Mouse (Mus musculus) neural tube, embryonic 10.5 days (tissue): ENCODE data around the gene Btnl10.
"Not testable (repeated sequence)": the region's sequence is repeated elsewhere in the genome, so short reads cannot be mapped to it uniquely, and the experiment has no call there.

ENCODE experiments used
- DNase-seq: peaks from one replicate; pipeline ENCODE4 v3.0.0-alpha.2; 2017; ENCODE audit warnings: low spot score; ENCODE audit errors: extremely low spot score

Btnl10 gene

DNA sequence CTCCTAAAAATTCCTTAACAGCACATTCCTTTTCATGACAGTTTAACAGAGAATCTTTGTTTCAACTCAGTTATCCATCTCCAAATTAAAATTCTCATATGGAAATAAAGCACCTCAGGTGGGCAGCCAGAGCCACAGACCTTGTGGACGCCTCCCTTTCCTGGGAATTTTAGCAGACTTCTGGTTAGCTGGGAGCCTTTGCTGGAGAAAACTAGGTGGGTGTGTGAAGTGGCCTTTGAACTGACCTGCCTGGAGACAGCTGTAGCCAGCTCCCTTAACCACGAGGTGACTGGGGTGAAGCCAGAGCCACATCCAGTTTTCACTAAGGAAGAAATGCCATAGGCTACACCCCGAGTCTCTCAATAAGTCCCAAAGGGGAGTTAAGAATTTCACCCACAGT, 11.9 kb downstream of the Btnl10 start:
- DNase-seq = no peak

DNA sequence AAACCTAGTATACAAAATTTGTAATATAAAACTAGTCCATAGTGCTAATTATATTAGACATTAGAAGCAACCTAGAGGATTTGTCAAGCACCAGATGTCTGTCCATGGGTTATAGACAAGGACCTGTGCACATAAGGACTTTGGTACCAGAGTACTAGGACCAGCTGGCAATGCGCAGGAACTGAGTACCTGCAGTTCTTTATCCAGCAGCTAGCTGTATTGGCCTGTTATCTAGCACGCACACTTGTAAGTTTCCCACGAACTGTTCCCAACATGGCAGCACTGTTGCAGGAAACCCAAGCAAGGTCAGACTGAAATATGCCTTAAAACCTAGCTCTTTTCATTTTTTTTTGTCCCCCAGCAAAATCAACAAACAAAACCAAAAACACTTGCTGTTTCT, 12.5 kb downstream of the Btnl10 start:
- DNase-seq = no peak

DNA sequence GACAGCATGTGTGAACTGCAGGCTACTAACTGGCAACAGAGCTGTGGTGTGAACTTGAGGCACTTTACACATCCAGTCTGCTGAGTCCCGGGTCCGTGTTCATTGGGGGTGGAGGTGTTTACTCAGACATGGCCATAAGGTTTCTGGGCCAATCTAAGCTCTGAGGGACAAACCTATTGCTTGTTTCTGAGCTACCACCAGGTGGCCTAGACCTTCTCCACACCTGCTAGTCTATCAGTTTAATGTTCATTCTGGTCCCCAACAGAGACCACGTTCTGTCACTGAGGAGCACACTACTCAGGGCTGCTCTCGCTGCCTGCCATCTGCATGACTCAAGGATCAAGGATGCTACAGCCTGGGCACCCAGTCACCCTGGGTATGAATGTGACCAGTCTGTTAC, 13.9 kb downstream of the Btnl10 start:
- DNase-seq = no peak

DNA sequence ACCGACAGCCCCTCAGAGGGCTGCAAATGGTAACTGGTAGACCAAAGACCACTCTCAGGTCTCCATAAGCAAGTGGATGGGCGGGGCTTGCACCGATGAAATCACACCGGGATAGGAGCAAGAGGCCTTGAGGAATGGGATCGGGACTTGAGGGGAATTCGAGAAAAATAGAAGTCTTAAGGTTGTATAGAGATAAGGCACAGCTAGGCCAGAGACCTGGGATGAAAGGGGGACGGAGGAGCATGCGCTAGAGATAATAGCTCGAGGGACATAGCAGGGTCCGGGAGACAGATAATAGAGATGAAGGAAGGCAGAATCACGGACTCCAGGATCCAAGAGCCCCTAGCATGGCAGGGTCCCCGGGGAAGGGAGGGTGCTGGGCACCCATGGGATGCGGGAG, 20.2 kb downstream of the Btnl10 start:
- DNase-seq = peak; percentile 44

DNA sequence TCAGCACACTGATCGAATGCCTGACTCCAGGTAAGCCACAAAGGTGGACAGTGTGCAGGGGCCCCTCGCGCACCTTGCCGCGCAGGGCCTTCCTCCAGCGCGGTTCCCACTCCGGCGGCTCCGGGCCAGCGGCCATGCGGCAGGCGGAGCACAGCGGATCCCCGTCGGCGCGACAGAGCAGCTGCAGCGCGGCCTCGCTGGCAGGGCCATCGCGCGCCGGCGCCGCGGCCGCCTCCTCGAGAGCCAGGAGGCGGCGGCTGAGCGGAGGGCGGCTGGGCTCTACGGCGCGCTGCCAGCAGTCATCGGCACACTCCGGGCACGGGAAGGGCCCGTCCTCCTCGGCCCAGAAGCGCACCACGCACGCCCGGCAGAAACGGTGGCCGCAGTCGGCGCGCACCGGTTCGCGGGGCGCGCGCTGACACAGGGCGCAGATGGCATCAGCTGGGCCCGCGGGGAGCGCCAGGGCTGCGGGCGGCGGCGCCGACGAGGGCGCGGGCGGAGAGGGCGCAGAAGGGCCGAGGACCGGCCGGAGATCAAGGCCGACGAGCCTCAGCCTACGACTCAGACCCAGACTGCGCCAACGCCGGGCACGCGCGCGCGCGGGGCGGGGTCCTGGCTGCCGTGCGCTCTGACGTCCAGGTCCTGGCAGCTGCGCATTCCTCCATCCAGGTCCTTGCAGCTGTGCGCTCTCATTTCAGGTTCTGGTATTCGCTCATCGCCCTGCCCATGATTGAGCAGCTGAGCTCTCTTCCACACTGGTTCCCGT, 20.8 kb downstream of the Btnl10 start, which contains the start of gene Rnf187:
Rnf187 (minus strand) TSS at position 595 of the 766 bp plus-strand sequence.
- peak; percentile 90 for DNase-seq

DNA sequence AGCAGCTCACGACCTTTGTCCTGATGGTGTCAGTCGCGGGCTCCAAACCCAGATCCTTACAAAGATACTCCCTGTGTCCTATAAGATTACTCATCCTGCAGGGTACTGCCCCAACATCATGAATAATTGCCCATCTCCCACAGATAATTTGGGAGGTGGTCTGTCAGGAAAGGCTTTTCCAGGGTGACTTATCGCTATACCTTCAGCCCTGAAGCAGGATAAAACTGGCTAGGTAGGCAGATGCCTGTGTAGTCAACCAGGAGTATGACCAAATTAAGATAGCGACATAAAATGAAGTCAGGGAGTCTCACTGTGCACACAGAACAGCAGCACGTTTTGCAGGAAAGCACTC, 21.4 kb downstream of the Btnl10 start:
- no peak for DNase-seq

DNA sequence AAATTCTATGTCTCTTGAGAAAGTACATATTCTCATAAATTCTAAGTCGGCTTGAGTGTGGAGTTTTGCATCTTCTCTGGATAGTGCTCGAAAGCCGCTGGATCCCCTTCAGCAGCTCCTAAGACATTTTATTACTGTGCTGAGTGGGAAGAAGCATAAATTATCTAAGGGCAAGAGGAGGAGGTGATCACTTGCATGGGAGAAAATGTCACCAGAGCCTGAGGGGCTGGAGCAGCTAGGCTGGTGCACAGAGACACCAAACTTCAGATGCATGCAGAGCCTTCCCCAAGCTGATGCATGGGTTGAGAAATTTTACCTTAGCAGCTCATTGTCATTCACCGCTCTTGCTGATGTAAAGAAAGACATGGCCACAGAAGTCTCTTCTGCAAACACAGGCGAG, 26.4 kb downstream of the Btnl10 start:
- DNase-seq = no peak

DNA sequence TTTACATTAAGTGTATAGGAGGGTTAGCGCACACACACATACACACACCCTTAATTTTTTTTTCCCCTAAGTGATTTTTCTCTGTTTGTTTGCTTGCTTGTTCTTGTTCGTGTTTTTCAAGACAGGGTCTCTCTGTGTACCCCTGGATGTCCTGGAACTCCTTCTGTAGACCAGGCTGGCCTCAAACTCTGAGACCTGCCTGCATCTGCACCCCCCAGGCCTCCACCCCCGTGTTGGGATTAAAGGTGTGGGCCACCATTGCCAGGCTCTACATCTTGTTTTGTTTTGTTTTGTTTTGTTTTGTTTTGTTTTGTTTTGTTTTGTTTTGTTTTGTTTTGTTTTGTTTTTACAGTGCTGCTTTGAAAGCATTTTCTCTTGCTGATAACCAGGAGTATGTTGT, 29.6 kb downstream of the Btnl10 start:
- no peak for DNase-seq

DNA sequence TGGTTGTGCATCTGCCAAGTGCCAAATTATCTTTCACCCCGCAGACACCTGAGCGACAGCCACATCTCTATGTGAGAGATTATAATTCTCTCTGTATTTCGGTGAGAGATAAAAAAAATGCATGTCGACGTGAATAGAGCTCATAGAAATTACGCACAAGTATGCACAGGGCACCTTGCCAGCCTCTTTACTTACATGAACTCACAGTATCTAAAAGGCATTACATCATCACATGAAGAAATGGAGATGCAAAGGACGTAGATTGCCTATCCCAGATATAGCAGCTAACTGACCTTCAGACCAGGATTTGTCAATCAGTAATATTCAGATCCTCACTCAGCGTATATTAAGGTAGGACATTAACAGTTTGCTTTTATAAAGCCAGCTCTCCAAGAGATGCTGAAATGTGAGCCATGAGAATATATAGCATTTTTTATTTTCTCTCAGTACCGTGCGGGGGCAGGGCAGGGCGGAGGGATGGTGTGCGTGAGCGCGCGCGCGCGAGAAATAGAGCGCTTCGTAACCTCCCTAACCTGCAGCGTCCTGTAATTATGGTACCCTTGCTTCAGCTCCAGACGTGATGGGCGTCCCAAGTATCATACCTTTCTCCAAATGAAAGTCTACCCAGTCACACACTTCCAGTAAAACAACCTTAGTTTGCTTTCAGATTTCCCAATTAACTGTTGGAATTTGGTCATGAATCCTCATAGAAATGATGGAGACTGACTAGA, 30.3 kb downstream of the Btnl10 start:
- DNase-seq = no peak

DNA sequence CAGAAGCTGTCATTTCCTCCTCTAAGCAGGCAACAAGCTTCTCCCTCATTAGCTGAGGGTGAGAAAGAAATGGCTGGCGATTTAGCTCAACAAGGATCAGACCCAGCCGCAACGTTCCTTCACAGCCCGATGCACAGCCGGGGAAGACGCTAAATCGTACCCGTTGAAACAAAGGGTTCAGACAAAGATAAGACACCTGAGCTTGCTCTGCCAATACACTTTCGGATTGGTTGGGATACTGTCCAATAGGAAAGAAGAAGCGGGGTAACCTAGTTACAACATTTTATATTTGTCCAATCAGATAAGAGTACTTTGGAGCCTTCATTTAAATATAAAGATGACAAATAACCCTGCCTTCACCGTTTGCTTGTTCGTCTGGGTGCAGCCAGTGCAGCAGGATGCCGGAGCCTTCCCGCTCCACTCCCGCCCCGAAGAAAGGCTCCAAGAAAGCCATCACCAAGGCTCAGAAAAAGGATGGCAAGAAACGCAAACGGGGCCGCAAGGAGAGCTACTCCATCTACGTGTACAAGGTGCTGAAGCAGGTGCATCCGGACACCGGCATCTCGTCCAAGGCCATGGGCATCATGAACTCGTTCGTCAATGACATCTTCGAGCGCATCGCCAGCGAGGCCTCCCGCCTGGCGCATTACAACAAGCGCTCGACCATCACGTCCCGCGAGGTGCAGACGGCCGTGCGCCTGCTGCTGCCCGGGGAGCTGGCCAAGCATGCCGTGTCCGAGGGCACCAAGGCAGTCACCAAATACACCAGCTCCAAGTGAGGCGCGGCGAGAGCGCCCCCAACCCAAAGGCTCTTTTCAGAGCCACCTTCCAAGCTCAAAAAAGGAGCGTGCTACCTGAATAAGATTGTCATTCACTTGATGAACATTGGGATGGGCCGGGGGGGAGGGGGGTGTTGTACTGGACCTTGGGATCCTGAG, 31.1 kb downstream of the Btnl10 start, which contains the start of gene Hist3h2ba:
Hist3h2ba (plus strand) TSS at position 379 of the 938 bp plus-strand sequence.
- peak; percentile 73 for DNase-seq

DNA sequence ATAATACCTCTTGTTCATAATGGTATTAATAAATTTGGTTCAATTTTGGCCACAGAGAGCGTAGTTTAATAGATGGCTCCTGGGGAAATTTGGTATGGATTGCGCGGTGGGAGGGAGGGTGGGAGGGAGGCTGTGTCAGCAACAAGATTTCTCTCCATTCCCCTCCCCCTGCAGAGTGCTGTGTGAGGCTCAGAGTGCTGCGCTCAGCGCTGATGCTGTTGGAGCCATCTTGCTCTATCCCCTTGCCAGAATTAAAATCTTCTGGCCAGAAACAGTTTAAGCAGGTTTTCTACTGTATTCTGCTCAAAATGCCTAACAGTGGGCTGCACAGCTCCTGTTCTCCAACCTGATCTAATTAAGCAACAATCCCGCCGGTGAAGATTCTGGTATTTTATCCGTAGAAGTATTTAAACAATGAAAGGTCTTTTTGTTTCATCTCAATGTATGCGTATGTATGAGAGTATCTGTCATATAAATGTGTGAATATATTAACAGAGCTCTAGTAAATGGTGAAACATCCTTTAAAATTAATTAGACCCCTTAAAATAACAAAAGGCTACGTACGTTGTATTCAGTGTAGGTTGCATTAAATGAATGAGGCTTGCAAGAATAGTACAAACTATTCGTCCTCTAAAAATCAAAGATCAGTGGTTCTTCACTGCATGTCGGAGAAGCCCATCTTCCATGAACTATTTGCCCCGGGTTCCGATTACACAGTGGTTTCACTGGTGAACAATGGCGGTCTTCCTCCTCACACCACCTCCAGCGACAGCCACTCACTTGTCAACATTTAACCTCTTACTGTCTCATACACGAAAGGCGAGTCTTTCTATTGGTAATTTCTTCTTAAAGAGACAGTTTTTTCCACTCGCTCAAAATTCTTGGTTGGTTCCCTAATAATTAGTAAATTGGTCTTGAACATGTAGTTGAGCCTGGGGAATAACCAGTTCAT, 32.0 kb downstream of the Btnl10 start:
- DNase-seq = no peak

DNA sequence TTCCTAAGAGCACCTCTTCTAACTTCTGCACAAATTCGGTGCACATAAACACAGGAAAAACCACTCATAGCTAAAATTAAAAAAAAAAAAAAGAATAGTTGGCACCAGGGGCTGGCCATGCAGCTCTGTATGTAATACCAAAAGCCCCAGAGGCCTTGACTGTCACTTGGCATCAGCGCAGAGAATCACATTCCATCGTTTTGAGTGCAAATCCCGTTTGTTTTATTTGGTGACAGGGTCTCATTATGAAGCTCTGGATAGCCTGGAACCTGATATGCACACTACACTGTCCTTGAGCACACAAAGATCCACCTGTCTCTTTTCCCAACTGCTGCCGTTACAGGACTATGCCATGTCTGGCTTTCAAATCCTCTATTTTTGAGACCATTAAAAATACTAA, 33.5 kb downstream of the Btnl10 start:
- no peak for DNase-seq

DNA sequence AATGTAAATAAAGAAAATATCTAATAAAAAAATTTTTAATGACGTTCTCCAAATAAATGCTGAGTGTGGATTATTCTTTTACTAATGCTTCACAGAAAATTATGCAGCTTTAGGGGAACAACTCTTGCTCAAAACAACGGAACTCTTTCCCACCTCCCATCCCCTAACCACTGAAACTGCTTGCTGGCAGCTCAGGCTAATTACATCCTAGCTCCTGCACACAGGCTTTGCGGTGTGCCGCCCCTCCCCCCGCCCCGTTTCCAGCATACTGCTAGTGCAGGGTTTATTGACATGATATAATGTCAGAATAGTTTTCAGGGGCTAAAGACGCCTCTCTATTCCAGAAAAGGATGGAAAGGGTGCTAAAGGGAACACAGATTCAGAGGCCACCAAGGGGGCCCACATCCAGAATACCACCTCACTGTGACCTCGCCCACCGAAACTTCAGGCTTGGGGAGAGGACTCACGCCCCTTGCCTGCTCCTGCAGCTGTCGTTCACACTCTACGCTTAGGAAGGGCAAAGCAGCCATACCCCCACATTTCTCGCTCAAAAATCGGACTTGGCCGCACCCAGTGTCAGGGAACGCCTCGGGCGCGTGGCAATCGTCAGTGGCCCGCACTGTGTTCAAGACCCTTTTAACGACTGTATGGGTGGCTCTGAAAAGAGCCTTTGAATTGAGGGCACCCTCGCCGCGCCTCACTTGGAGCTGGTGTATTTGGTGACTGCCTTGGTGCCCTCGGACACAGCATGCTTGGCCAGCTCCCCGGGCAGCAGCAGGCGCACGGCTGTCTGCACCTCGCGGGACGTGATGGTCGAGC, 35.9 kb downstream of the Btnl10 start:
- DNase-seq = peak; percentile 74

DNA sequence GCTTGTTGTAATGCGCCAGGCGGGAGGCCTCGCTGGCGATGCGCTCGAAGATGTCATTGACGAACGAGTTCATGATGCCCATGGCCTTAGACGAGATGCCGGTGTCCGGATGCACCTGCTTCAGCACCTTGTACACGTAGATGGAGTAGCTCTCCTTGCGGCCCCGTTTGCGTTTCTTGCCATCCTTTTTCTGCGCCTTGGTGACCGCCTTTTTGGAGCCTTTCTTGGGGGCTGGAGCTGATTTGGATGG, 36.4 kb downstream of the Btnl10 start:
- DNase-seq = not testable (repeated sequence)

DNA sequence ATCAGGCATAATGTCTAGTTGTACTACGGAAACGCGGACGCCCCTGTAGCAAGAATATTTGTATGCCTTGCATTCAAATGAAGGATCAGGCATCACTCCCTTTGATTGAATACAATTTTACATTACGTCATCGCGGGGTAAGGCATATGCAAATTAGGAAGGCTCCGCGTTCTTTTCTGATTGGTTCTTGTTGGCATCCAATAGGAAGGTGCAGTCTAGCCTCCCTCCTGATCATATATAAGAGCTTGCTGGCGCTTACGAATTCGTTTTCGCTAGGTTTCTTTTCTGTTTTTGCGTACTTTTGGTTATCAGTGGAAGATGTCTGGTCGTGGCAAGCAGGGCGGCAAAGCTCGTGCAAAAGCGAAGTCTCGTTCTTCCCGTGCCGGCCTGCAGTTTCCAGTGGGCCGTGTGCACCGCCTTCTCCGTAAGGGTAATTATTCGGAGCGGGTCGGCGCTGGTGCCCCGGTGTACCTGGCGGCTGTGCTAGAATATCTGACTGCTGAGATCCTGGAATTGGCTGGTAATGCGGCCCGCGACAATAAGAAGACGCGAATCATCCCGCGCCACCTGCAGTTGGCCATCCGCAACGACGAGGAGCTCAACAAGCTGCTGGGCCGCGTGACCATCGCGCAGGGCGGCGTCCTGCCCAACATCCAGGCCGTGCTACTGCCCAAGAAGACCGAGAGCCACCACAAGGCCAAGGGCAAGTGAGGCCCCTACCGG, 36.9 kb downstream of the Btnl10 start, which contains the start of the genes Hist3h2a and Trim17:
Hist3h2a (plus strand) TSS at position 266 of the 723 bp plus-strand sequence.
Trim17 (plus strand) TSS at position 266 of the 723 bp plus-strand sequence.
- peak; percentile 84 for DNase-seq

DNA sequence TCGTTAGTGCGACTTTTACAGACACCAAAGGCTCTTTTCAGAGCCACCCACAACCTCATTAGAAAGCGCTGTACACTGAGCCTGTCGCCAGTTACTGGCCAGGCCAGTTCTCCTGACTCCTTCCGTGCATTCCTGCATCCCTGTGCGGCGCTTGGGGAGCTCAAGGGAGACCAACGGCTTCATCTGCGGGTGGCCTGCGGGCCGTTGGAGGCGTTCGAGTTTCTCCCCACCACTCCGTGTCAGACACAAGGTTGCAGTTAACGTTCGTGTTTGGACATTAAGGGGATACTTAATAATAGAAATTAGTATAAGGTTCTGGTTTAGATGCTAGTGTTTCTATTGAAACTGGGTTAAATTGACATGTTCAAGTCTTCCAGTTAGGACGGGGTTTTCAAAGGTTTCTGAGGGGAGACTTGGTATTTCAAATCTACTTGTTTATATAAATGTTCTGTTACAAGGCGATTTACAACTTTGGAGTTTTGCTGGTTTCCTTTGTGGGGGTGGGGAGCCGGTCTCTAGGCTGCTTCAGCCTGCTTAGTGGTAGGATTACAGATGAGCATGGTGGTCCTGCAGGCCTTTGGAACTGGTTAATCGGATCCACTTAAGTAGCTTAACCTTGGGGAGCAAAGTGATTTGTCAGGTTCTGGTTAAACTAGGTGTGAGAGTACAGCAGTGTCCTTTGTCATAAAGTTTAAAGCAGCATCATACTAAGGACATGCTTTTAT, 37.6 kb downstream of the Btnl10 start:
- DNase-seq = no peak

DNA sequence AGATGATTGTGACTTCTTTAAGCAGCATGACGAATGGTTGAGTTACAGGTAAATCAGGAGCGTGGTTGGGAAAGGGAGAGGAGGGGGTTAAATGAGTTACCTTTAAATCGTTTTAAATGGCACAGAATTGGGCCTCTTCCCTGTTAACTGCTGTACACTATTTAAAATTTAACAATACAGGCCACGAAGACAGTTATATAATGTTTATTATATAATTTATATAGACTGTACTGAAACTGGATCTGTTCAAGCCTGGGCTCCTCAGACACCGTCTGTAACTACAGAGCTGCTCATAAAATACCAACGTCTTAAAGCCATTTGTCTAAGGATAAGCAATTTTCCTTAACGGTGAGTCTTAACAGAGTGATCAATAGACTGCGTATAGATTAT, 38.2 kb downstream of the Btnl10 start:
- no peak for DNase-seq

DNA sequence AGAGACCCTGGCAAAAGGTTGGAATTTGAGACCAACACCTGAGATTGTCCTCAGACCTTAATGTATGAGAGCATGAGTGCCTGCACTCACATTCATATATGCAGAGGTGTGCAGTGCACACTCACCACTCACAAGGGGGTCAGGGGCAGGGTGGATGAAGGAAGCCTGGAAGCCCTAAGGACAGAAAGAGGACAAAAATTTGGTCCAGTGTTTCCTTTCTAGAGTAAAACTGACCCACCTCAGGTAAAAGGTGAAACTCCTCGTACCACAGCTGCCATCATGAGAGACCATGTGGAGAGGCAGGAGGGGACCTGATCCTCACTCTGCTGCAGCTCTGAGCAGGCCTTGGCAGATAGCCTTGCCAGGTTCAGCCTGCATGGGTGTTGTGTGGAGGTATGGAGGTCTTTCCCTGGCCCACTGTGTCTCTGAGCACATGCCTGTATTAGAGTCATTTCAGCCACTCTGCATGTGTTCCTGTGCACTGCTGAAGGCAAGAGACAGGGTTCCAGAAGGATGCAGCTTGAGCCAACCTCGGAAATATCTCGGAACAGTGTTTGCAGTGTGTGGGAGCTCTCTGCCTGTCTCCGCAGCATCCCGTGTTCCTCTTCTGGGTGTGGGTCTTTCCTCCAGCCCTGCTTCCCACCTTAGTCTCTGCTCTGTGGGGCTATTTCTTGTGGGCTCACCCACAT, 39.7 kb downstream of the Btnl10 start:
- DNase-seq = no peak
